Mouse (Mus musculus) urinary bladder, postnatal 36 days (tissue): Measurements from ENCODE around the gene Iqcf3.

ENCODE experiments used
- DNase-seq, 2 experiments: peaks; one replicate each; pipeline ENCODE4 v3.0.0; 2022; ENCODE audit warnings: low spot score in 2 of 2, mixed read lengths in 1 of 2

Gene Iqcf3

GRCm38 (mm10) chr9:106471892-106472291 is 89.5 kb downstream of the Iqcf3 start:
- peak in 1 of 2 experiments; percentile 59 for DNase-seq

DNA sequence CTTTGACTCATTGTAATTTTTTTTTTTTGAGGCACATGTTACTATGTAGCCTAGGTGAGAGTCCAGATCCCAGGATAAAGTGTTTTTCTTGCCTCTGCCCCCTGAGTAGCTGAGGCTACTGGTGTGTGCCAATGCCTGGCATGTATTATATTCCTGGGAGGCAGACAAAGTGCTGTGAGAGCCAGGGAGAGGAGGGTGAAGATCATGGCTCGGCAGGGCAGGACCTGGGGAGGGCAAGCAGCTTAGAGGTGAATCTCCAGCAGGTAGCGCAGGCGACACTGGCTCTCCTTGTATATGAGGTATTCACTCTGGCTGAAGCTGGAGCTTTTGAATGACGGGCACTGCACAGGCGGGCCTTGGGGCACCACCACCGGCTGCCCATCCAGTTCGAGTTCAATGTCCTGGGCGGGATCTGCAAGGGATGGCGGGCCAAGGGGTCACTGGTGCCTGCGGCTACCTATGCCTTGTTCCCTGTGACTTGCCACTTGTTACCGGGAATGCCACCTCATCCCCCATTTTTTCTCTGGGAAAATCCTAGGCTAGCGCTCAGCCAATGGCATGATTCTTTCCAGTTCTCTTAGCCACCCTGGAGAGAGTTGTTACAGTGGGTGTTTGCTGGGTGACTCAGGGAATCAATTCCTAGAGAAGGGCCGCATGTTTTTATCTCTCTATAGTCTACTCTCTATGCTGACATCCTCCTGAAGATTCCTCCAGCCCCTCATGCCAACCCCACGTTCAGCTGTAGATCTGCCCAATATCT is 90.3 kb downstream of the Iqcf3 start:
- no peak for DNase-seq

DNA sequence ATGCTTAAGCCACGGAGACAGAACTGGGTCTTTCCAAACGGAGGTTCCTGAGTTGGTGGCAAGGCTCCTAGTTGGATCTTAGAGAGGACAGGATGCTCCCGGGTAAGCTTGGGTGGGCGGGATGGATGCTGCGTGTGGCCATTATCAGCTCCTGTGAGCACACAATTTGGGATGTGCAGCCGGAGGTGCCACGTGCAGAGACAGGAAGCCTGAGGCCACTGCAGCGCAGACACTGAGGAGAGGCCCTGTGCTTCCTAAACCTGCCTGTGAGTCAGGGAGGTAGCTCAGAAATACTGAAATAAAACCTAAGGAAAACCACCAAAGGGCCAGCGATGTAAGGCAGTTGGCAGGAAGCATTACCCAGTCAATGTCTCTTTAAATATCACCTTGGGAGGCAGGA is 91.7 kb downstream of the Iqcf3 start:
- no peak for DNase-seq

DNA sequence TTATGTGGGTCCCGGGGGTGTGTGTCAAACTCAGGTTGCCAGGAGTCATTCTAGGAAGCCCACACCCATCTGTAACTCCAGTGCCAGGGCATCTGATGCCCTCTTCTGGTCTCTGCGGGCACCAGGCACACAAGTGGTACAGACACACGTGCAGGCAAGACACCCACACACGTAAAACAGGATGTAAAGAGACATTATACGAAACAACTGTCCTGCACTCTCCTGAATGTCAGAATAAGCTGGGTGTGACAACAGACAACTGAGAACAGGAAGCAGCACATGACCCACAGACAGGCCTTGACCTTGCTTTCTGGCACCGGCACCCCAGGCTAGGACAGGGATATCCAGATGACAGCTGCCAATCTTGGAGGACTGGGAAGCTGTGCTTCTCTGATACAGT is 92.1 kb downstream of the Iqcf3 start:
- DNase-seq: no peak

DNA sequence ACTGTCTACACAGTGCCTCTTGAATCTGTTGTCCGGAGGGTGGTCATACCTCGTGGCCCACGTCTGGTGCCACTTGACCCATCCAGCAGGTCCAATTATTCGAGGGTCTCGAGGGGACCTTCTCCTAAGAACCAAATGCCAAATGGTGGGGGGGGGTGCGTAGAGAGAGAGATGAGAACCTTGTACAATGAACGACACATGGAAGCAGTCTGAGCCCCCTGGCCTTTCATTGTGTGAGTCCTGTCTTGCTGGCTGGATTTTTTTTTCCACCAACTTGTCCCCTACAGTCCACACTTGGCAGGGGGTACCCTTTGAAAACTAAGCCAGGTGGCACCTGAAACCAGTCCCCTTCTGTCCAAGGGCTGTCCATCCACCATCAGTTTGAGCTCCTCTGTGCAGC is 93.7 kb downstream of the Iqcf3 start:
- no peak for DNase-seq

DNA sequence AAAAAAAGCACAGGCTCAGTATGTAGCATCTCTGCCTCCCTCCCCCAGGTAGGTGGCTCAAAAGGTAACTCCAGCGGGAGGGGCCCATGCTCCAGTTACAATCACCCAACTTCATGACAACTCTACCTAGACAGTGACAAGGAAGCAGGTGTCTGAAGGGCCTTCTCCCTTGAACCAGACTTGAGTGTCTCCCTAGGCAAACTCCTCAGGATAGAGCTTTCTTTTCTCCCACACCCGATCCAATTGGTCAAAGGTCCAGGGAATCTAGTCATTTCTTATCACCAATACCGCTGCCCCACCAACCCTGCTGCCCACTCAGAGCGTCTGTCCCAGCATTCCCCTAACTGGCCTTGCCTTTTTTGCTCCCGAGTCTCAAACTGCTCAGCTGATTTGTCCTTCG is 94.7 kb downstream of the Iqcf3 start:
- DNase-seq: no peak

DNA sequence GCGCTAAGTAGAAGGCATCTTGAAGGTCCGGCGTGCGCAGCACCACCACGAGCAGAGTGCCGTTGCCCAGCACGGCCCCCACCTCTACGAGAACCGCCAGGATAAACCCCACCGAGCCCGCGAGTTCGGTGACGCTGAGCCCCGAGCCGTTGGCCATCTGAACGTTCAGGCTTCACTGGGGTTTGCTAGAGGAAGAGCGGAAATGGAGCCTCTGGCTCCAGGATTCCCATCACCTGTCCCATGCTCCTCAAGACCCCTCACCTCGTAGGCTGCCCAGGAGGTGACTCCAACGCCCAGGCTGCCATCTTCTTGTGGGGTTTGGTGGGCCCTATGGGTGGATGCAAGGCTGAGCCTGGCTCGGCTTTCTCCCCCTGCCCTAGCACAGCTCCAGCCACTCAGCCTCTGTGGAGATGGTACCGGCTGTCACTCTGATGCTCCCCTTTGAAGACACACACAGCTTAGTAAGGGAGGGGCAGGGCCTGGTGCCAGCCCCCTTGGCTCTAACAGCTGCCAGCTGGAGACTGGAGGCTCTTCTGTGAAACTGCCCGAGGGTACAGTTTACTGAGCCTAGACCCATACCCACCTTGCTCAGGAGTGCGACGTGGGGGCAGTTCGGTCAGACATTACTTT is 95.7 kb downstream of the Iqcf3 start, which contains the start of gene Gpr62:
Gene Gpr62, minus strand, starts transcription at position 368 of the 630 bp plus-strand sequence.
- no peak for DNase-seq

DNA sequence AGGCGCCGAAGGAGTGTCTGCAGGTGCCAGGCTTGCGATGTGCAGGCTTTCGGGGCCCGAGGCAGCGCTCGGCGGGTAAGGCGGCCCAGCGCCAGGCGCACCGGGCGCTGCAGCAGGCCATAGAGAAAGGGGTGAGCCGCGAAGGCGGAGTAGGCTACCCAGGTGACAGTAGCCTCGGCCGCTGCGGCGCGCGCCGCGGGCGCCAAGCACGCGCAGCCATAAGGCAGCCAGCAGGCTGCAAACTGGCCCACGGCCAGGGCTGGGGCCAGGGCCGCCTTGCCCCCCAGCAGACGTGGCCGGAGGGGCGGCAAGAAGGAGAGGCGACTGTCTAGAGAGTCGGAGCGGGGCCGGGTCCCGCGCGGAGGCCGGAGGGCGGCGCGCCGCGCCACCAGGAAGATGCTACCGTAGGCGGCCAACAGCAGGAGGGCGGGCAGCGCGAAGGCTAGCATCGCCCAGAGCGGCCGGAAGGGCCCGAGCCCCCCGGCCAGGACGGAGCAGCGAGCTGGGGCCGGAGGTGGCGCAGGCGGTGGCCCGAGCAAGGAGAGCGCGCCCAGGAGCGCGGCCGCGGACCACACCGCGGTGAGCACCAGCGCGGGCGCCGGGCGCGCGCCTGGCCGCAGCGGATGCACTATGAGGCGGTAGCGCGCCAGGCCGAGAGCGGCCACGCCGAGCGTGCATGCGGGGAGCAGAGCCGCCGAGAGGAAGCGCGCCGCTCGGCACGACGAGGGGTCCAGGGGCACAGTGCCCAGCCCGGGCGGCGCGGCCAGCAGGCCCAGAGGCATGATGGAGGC is 96.5 kb downstream of the Iqcf3 start:
- no peak for DNase-seq

DNA sequence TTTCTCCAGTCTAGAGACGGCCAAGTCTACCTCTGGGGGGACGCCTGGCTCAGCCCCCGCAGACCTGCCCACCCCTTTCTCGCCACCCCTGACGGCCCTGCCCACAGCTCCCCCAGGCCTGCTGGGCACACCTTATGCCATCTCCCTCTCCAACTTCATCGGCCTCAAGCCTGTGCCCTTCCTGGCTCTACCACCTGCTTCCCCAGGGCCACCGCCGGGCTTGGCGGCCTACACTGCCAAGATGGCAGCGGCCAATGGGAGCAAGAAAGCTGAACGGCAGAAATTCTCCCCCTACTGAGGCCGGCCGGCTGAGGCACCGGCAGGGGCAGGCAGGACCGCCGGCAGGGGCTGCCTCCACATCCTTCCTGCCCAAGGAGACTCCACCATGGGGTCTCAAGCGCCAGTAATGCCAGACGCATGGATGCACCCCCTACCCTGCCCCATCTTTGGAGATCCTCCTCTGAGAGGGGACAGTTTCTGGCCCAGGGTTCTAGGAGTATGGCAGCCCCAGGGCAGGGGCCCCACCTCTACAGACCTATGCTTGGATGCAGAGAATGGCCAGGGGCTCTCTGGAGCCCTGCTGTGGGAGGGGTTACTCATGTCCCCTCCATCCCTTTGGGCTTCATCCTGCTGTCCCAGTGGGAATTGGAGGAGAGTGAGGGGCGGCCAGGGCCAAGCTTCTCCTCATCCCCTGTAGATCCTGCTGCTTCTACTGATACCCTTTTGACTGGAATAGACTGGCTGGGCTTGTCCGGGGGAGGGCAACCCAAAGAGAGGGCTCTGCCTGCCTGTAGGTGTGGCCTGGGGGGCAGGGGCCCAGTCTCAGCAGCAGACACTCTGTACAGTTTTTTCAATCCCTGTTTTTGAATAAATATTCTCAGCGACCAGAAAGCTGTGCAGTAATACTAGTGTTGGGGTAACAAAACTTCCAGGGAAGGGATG is 98.0 kb downstream of the Iqcf3 start:
- no peak for DNase-seq

GRCm38 (mm10) chr9:106462430-106462800 is 99.0 kb downstream of the Iqcf3 start:
- DNase-seq: no peak

DNA sequence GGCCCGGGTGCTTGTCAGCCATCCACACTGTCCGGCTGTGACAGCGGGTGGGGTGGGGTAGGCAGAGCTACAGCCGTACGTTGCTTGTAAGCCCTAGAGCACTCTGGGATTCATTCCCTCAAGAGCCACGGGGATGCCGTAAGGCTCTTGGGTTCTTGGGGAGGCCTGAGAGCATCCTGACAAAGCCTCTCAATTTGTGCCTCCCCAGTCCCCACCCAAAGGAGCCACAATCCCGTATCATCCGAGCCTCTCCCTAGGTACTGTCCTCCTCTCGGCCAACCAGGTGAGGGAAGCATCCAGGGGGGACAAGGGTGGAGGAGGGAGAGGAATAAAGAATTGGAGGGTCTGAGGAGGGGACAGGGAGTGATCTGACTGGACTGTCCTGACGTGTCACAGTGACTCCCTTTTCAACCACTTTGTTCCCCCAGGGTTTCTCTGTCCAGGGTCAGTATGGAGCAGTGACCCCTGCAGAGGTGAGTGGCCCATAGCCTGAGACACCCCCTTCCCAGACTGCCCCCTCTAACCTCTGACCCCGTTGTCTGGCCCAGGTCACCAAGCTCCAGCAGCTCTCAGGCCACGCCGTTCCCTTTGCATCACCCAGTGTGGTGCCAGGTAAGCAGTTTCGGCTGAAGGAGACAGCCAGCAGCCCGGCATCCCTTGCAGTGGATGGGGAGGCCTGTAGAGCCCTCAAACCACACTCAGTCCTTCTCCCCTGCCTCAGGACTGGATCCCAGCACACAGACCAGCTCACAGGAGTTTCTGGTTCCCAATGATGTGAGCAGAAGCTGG is 99.6 kb downstream of the Iqcf3 start:
- no peak for DNase-seq

- no peak for DNase-seq
Measured at GRCm38 (mm10) chr9:106461026-106461415, 100.4 kb downstream of the Iqcf3 start.

GRCm38 (mm10) chr9:106460401-106461025 is 100.9 kb downstream of the Iqcf3 start:
- no peak for DNase-seq

- DNase-seq: no peak
Measured at GRCm38 (mm10) chr9:106459946-106460345, 101.5 kb downstream of the Iqcf3 start.

DNA sequence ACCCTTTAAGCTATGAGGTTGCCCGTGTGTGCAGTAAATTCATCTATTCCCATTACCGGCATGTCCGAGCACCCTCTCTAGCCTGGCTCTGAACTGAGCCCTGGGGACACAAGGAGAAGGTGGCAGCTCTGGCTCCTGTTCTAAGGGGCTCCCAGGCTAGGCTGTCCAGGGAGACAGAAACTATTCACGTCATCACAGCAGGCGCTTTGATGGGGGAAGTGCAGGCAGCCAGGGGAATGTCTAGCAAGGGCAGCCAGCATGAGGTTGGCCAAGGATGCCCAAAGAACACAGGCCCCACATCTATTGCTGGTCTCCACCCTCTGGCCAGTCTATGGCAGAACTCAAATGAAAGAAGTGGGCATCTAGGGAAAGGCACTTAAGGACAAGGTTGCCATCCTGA is 103.5 kb downstream of the Iqcf3 start:
- no peak for DNase-seq

GRCm38 (mm10) chr9:106457163-106457559 is 104.3 kb downstream of the Iqcf3 start:
- DNase-seq: no peak

- DNase-seq: no peak
Measured at GRCm38 (mm10) chr9:106456325-106457162, 104.9 kb downstream of the Iqcf3 start.

- no peak for DNase-seq
Measured at GRCm38 (mm10) chr9:106454888-106455681, 106.3 kb downstream of the Iqcf3 start.
